Mouse (Mus musculus): Measurements from ENCODE around the gene Prkca.

DNA sequence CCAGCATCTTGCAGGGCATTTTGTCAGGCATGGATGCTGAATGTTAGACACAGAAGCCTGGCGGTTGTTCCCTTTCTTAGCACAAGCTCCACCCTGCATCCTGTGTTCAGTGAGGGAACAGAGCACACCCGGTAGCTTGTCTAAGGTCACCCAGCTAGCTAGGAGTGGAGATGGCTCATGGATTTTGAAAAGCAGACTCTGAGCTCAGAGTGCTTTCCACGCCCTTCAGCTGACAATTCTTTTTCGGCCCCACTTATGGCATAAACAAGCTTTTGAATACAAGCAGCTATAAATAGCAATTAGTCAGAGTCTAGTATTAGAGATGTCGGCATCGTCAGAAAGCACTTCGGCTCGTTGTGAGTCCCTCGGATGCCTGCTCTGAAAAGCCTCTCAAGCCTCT lies 178.0 kb downstream of the Prkca start:
- TF ChIP-seq POLR2A (IDR thresholded peaks at IDR 0.05; ENCODE audit: extremely low read depth, insufficient read depth, low read length) (no peak), CTCF (IDR thresholded peaks at IDR 0.05; ENCODE audit: extremely low read depth, insufficient read depth, low read length) (no peak)
